Mouse (Mus musculus): ENCODE data around the gene Stat3. TPM values are rescaled to one million over a fixed set of nuclear protein-coding genes. Genes with fewer than 3 reads are reported as not detected.

Gene Stat3
- polyA plus RNA-seq (2014; fragmentation: Nextera tagmentation; extraction: Ambion mirVana) = 25.3 and 40.0 TPM in 2 replicates

DNA sequence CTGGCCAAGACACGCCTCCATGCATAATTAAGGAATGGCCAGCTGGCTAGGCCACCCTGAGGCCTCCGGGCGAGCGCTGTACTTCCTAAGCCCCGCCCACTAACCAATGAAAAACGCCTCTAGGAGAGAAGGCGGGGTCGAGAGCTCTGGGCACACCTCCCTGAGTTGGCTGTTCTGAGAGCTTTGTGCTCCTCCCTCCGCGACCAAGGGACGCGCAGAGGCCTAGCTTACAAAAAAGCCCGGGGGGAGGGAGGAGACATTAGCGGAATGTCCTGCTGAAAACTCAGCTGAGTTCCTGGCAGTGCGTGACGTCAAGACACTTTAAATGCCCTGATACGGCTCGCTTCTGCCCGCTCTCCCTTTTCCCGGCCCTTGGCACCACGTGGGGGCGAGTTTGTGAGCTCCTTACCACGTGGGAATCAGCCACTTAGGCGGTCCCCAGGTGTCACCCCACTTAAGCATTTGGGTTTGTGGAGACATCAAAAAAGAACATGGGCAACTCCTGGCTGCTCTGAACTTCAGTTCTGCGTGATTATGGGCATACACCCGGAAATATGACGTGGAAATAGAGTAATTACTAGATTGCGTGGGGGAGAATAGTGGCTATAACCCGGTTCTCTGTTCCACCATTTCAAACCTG is at the start of gene Stat3:
Gene Stat3, minus strand, starts transcription at position 29 of the 640 bp plus-strand sequence.
- Histone ChIP-seq H3K4me1 (ENCODE audit: control insufficient read depth, insufficient read depth, low read length) (peaks cover 12% of the 10 kb centered on the region; the same call in 1 of the 2 replicates), H3K9ac (ENCODE audit: low read depth, low read length) (peak within 1 kb of the TSS; percentile 83), H3K27ac (ENCODE audit: low read depth, low read length) (peak within 1 kb of the TSS; percentile 83), H3K9me3 (ENCODE audit: control insufficient read depth, low read length) (no peaks in the 10 kb centered on the region), H3K4me3 (ENCODE audit: low read length) (peak within 1 kb of the TSS; percentile 90), H3K36me3 (ENCODE audit: control insufficient read depth, insufficient read depth, low read length) (no peaks in the 10 kb centered on the region), H3K27me3 (ENCODE audit: control insufficient read depth, insufficient read depth, low read length) (no peaks in the 10 kb centered on the region), H3K4me2 (replicated peaks; ENCODE audit: low read depth, low read length) (peak within 1 kb of the TSS; percentile 78)
- WGBS = under 1% methylated on average over 26 of the region's 29 CpGs
- peak; percentile 99 for ATAC-seq (ENCODE audit: low FRiP score, low TSS enrichment)

- Histone ChIP-seq H3K9ac (ENCODE audit: low read depth, low read length) (no peak overlapping the region), H3K27me3 (ENCODE audit: control insufficient read depth, insufficient read depth, low read length) (no peaks in the 10 kb centered on the region), H3K36me3 (ENCODE audit: control insufficient read depth, insufficient read depth, low read length) (no peaks in the 10 kb centered on the region), H3K4me1 (ENCODE audit: control insufficient read depth, insufficient read depth, low read length) (no peaks in the 10 kb centered on the region), H3K4me2 (replicated peaks; ENCODE audit: low read depth, low read length) (no peak overlapping the region), H3K9me3 (ENCODE audit: control insufficient read depth, low read length) (no peaks in the 10 kb centered on the region), H3K4me3 (ENCODE audit: low read length) (no peak overlapping the region), H3K27ac (ENCODE audit: low read depth, low read length) (no peak overlapping the region)
- no peak for ATAC-seq (ENCODE audit: low FRiP score, low TSS enrichment)
- WGBS = 86% methylated on average over 3 of the region's 3 CpGs
These were observed 49.3 kb upstream of the Stat3 start for GRCm38 (mm10) chr11:100988674-100989073.

DNA sequence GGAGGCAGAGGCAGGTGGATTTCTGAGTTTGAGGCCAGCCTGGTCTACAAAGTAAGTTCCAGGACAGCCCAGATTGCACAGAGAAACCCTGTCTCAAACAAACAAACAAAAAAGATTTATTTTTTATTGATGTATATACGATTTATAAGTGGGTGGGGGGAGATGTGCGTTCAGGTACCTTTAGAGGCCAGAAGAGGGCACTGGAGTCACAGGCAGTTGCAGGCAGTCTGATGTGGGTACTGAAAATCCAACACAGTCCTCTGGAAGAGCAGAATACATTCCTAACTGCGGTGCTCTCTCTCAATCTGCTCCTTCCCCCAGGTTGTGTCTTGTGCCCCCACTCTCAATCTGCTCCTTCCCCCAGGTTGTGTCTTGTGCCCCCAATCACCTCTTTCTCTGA is 46.3 kb upstream of the Stat3 start:
- no peaks in the 10 kb centered on the region for H3K9me3 ChIP-seq (ENCODE audit: control insufficient read depth, low read length)
- no peaks in the 10 kb centered on the region for H3K4me1 ChIP-seq (ENCODE audit: control insufficient read depth, insufficient read depth, low read length)
- ATAC-seq (ENCODE audit: low FRiP score, low TSS enrichment) = no peak
- no peak overlapping the region for H3K4me2 ChIP-seq (replicated peaks; ENCODE audit: low read depth, low read length)
- WGBS = 53% methylated on average over 3 of the region's 3 CpGs
- H3K36me3 ChIP-seq (ENCODE audit: control insufficient read depth, insufficient read depth, low read length) = no peaks in the 10 kb centered on the region
- no peak overlapping the region for H3K9ac ChIP-seq (ENCODE audit: low read depth, low read length)
- no peak overlapping the region for H3K27ac ChIP-seq (ENCODE audit: low read depth, low read length)
- no peak overlapping the region for H3K4me3 ChIP-seq (ENCODE audit: low read length)
- H3K27me3 ChIP-seq (ENCODE audit: control insufficient read depth, insufficient read depth, low read length) = no peaks in the 10 kb centered on the region; the same call in 1 of the 2 replicates

DNA sequence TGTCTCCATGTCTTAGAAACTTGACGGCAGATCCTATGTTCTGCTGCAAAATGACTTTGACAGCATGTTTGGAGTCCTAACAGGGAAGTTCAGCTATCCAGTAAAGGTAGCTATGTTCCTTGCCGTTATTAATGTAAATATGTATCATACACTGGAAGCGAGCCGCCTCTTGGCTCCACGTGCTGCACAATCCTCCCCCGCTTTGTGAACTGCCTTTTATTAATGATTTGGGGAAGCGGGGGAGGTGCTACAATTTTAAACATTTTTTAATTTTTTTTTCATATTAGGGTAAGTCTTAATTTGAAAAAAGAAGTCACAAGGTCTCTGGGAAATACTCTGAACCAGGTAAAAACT is 44.4 kb upstream of the Stat3 start:
- Histone ChIP-seq H3K27me3 (ENCODE audit: control insufficient read depth, insufficient read depth, low read length) (no peaks in the 10 kb centered on the region; the same call in 1 of the 2 replicates), H3K4me3 (ENCODE audit: low read length) (no peak overlapping the region), H3K9ac (ENCODE audit: low read depth, low read length) (no peak overlapping the region), H3K36me3 (ENCODE audit: control insufficient read depth, insufficient read depth, low read length) (no peaks in the 10 kb centered on the region), H3K4me1 (ENCODE audit: control insufficient read depth, insufficient read depth, low read length) (no peaks in the 10 kb centered on the region), H3K9me3 (ENCODE audit: control insufficient read depth, low read length) (no peaks in the 10 kb centered on the region), H3K27ac (ENCODE audit: low read depth, low read length) (no peak overlapping the region), H3K4me2 (replicated peaks; ENCODE audit: low read depth, low read length) (peak overlapping the region; percentile 46; the same call in 1 of the 2 replicates)
- no peak for ATAC-seq (ENCODE audit: low FRiP score, low TSS enrichment)
- WGBS = 69% methylated on average over 7 of the region's 7 CpGs

- Histone ChIP-seq H3K27ac (ENCODE audit: low read depth, low read length) (no peak overlapping the region), H3K9ac (ENCODE audit: low read depth, low read length) (no peak overlapping the region; the same call in 1 of the 2 replicates), H3K36me3 (ENCODE audit: control insufficient read depth, insufficient read depth, low read length) (no peaks in the 10 kb centered on the region), H3K4me1 (ENCODE audit: control insufficient read depth, insufficient read depth, low read length) (no peaks in the 10 kb centered on the region), H3K9me3 (ENCODE audit: control insufficient read depth, low read length) (no peaks in the 10 kb centered on the region), H3K27me3 (ENCODE audit: control insufficient read depth, insufficient read depth, low read length) (no peaks in the 10 kb centered on the region; the same call in 1 of the 2 replicates), H3K4me2 (replicated peaks; ENCODE audit: low read depth, low read length) (peak overlapping the region; percentile 46), H3K4me3 (ENCODE audit: low read length) (peak overlapping the region; percentile 16)
- ATAC-seq (ENCODE audit: low FRiP score, low TSS enrichment) = peak; percentile 72
- WGBS = 4% methylated on average over 20 of the region's 20 CpGs
These were observed 43.9 kb upstream of the Stat3 start for GRCm38 (mm10) chr11:100983125-100983777.

GRCm38 (mm10) chr11:100982087-100982486 is 42.7 kb upstream of the Stat3 start:
- WGBS = 18% methylated on average over 8 of the region's 8 CpGs
- Histone ChIP-seq H3K27me3 (ENCODE audit: control insufficient read depth, insufficient read depth, low read length) (no peaks in the 10 kb centered on the region; the same call in 1 of the 2 replicates), H3K9me3 (ENCODE audit: control insufficient read depth, low read length) (no peaks in the 10 kb centered on the region), H3K9ac (ENCODE audit: low read depth, low read length) (no peak overlapping the region), H3K27ac (ENCODE audit: low read depth, low read length) (no peak overlapping the region), H3K4me3 (ENCODE audit: low read length) (no peak overlapping the region), H3K4me2 (replicated peaks; ENCODE audit: low read depth, low read length) (no peak overlapping the region), H3K4me1 (ENCODE audit: control insufficient read depth, insufficient read depth, low read length) (no peaks in the 10 kb centered on the region), H3K36me3 (ENCODE audit: control insufficient read depth, insufficient read depth, low read length) (no peaks in the 10 kb centered on the region)
- no peak for ATAC-seq (ENCODE audit: low FRiP score, low TSS enrichment)

DNA sequence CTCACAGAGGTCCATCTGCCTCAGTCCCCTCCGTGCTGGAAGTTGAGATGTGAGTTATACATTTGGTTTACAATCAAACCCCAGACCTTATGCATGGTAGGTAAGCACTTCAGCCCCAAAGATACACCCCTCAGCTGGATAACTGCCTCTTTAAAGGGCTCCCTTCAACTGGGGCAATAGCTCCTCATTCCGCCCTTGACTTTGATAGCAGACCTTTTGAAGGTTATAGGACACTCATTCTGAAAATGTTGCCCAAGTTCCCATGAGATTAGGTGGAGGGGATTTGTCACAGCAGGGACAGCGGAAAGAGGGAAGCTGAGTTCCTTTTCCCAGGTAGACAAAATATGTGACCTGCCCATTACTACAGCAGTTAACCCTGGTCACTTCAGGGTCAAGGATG is 41.9 kb upstream of the Stat3 start:
- no peaks in the 10 kb centered on the region for H3K9me3 ChIP-seq (ENCODE audit: control insufficient read depth, low read length)
- no peak overlapping the region for H3K4me2 ChIP-seq (replicated peaks; ENCODE audit: low read depth, low read length)
- no peak overlapping the region for H3K9ac ChIP-seq (ENCODE audit: low read depth, low read length)
- no peaks in the 10 kb centered on the region; the same call in 1 of the 2 replicates for H3K27me3 ChIP-seq (ENCODE audit: control insufficient read depth, insufficient read depth, low read length)
- WGBS = 54% methylated on average over 3 of the region's 3 CpGs
- H3K4me1 ChIP-seq (ENCODE audit: control insufficient read depth, insufficient read depth, low read length) = no peaks in the 10 kb centered on the region
- no peak overlapping the region for H3K27ac ChIP-seq (ENCODE audit: low read depth, low read length)
- ATAC-seq (ENCODE audit: low FRiP score, low TSS enrichment) = no peak
- no peaks in the 10 kb centered on the region for H3K36me3 ChIP-seq (ENCODE audit: control insufficient read depth, insufficient read depth, low read length)
- H3K4me3 ChIP-seq (ENCODE audit: low read length) = no peak overlapping the region

- no peak for ATAC-seq (ENCODE audit: low FRiP score, low TSS enrichment)
- Histone ChIP-seq H3K36me3 (ENCODE audit: control insufficient read depth, insufficient read depth, low read length) (no peaks in the 10 kb centered on the region), H3K9me3 (ENCODE audit: control insufficient read depth, low read length) (no peaks in the 10 kb centered on the region), H3K9ac (ENCODE audit: low read depth, low read length) (no peak overlapping the region), H3K4me2 (replicated peaks; ENCODE audit: low read depth, low read length) (no peak overlapping the region), H3K27me3 (ENCODE audit: control insufficient read depth, insufficient read depth, low read length) (no peaks in the 10 kb centered on the region; the same call in 1 of the 2 replicates), H3K4me3 (ENCODE audit: low read length) (no peak overlapping the region), H3K27ac (ENCODE audit: low read depth, low read length) (0 out of 2 replicates have a peak overlapping the region, but pooled peaks have one; percentile 8), H3K4me1 (ENCODE audit: control insufficient read depth, insufficient read depth, low read length) (no peaks in the 10 kb centered on the region)
- WGBS = 72% methylated on average over 1 of the region's 1 CpGs
These were observed 41.1 kb upstream of the Stat3 start for GRCm38 (mm10) chr11:100980438-100980837.

- WGBS = 42% methylated on average over 8 of the region's 8 CpGs
- H3K9ac ChIP-seq (ENCODE audit: low read depth, low read length) = no peak overlapping the region
- H3K9me3 ChIP-seq (ENCODE audit: control insufficient read depth, low read length) = no peaks in the 10 kb centered on the region
- no peak for ATAC-seq (ENCODE audit: low FRiP score, low TSS enrichment)
- no peaks in the 10 kb centered on the region for H3K36me3 ChIP-seq (ENCODE audit: control insufficient read depth, insufficient read depth, low read length)
- no peak overlapping the region for H3K4me2 ChIP-seq (replicated peaks; ENCODE audit: low read depth, low read length)
- H3K27ac ChIP-seq (ENCODE audit: low read depth, low read length) = 0 out of 2 replicates have a peak overlapping the region, but pooled peaks have one; percentile 8
- no peaks in the 10 kb centered on the region for H3K4me1 ChIP-seq (ENCODE audit: control insufficient read depth, insufficient read depth, low read length)
- no peak overlapping the region for H3K4me3 ChIP-seq (ENCODE audit: low read length)
- no peaks in the 10 kb centered on the region; the same call in 1 of the 2 replicates for H3K27me3 ChIP-seq (ENCODE audit: control insufficient read depth, insufficient read depth, low read length)
These were observed 40.5 kb upstream of the Stat3 start for GRCm38 (mm10) chr11:100979887-100980286.

Data from kidney, embryonic 14.5 days (tissue).